Mouse (Mus musculus) neural tube, embryonic 11.5 days (tissue): Measurements from ENCODE around the gene Ankrd33. TPM values are rescaled to one million over a fixed set of nuclear protein-coding genes. Genes with fewer than 3 reads are reported as not detected.

Source experiments
- ATAC-seq: fragments of 200-750 bp; cut with Nextera tagmentation; 2 replicates; pipeline ENCODE4 v1.8.0; 2017; ENCODE audit warnings: moderate number of reproducible peaks, mild to moderate bottlenecking, moderate TSS enrichment, moderate library complexity; ENCODE audit not compliant: insufficient read depth, low FRiP score, low TSS enrichment
- DNase-seq: peaks from one replicate; pipeline ENCODE4 v3.0.0-alpha.2; 2015; ENCODE audit warnings: low spot score
- H3K27ac ChIP-seq: fragments of 300-500 bp; sonication (generic); 2 replicates; pipeline ENCODE4 v1.5.1; 2014; ENCODE audit warnings: low read depth, mild to moderate bottlenecking, low read length
- H3K27me3 ChIP-seq: fragments of 300-500 bp; sonication (generic); 2 replicates; pipeline ENCODE4 v1.6.1; 2014; ENCODE audit warnings: mild to moderate bottlenecking, low read length, mixed read lengths; ENCODE audit not compliant: control insufficient read depth, insufficient read depth
- H3K36me3 ChIP-seq: fragments of 300-500 bp; sonication (generic); 2 replicates; pipeline ENCODE4 v1.6.1; 2014; ENCODE audit warnings: mild to moderate bottlenecking, low read length, moderate library complexity, mixed read lengths; ENCODE audit not compliant: control insufficient read depth, insufficient read depth
- H3K4me1 ChIP-seq: fragments of 300-500 bp; sonication (generic); 2 replicates; pipeline ENCODE4 v1.6.1; 2014; ENCODE audit warnings: low read length, mixed read lengths; ENCODE audit not compliant: control insufficient read depth, insufficient read depth
- H3K4me2 ChIP-seq: fragments of 300-500 bp; sonication (generic); 2 replicates; pipeline ENCODE4 v1.6.1; 2014; ENCODE audit warnings: low read depth, mild to moderate bottlenecking, moderate library complexity
- H3K4me3 ChIP-seq: fragments of 300-500 bp; sonication (generic); 2 replicates; pipeline ENCODE4 v1.5.1; 2014; ENCODE audit warnings: low read depth, low read length
- H3K9ac ChIP-seq: fragments of 300-500 bp; sonication (generic); 2 replicates; pipeline ENCODE4 v1.6.1; 2014; ENCODE audit warnings: mild to moderate bottlenecking, low read length
- H3K9me3 ChIP-seq: fragments of 300-500 bp; sonication (generic); 2 replicates; pipeline ENCODE4 v1.6.1; 2016; ENCODE audit warnings: low read length; ENCODE audit not compliant: control insufficient read depth
- WGBS: fragments of 180-500 bp; shearing (Covaris S2); extraction: QIAGEN DNeasy Blood & Tissue Kit; methylation state at CpG from one replicate; pipeline ENCODE4 v1.1.7; 2014; 5-methylcytosine and 5-hydroxymethylcytosine counted together
- polyA plus RNA-seq: library from polyadenylated mRNA; unstranded; fragments of >200 nt; fragmentation: Nextera tagmentation; extraction: Ambion mirVana; gene quantifications from 2 replicates; pipeline ENCODE4 v1.2.1, GENCODE M21; 2014

Gene Ankrd33
- polyA plus RNA-seq, 1 experiment from 2014 or later, result not detected

GRCm38 (mm10) chr15:101092829-101093648 is 22.5 kb upstream of the Ankrd33 start:
- ATAC-seq (peak; percentile 92), DNase-seq (peak; percentile 90)
- H3K27me3 ChIP-seq, result peaks cover 3% of the 10 kb centered on the region; the same call in 1 of the 2 replicates
- peaks cover 26% of the 10 kb centered on the region for H3K4me1 ChIP-seq
- H3K27ac ChIP-seq, result peak overlapping the region; percentile 86
- no peaks in the 10 kb centered on the region for H3K36me3 ChIP-seq
- no peak overlapping the region for H3K4me3 ChIP-seq
- peak overlapping the region; percentile 29 for H3K9ac ChIP-seq
- H3K9me3 ChIP-seq, result no peaks in the 10 kb centered on the region
- peak overlapping the region; percentile 28 for H3K4me2 ChIP-seq
- WGBS, result 5% methylated on average over 25 of the region's 25 CpGs

DNA sequence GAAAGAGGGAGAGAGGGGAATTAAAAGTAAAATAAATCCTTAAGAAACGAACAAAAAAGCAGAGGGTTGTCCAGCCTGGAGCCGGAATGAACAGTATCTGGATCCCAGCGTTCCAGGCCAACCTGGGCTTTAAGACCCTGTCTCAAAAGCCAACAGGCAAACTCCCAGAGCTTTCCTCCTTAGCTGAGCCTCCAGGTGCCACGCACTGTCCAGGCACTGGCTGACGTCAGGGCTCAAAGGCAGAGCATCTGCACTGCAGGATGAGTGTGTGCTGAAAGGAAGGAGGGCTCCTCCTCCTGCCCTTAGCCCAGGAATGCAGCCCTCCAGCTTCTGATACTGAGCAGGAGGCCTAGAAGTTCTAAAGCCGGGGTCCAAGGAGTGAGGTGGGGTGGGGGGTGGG is 21.6 kb upstream of the Ankrd33 start:
- H3K27me3 ChIP-seq, result peaks cover 3% of the 10 kb centered on the region; the same call in 1 of the 2 replicates
- WGBS, result 33% methylated on average over 6 of the region's 6 CpGs
- no peak for ATAC-seq
- no peaks in the 10 kb centered on the region for H3K36me3 ChIP-seq
- H3K4me2 ChIP-seq, result no peak overlapping the region
- DNase-seq, result no peak
- H3K9ac ChIP-seq, result no peak overlapping the region
- no peaks in the 10 kb centered on the region for H3K9me3 ChIP-seq
- peak overlapping the region; percentile 53; the same call in 1 of the 2 replicates for H3K27ac ChIP-seq
- peaks cover 31% of the 10 kb centered on the region for H3K4me1 ChIP-seq
- no peak overlapping the region for H3K4me3 ChIP-seq

DNA sequence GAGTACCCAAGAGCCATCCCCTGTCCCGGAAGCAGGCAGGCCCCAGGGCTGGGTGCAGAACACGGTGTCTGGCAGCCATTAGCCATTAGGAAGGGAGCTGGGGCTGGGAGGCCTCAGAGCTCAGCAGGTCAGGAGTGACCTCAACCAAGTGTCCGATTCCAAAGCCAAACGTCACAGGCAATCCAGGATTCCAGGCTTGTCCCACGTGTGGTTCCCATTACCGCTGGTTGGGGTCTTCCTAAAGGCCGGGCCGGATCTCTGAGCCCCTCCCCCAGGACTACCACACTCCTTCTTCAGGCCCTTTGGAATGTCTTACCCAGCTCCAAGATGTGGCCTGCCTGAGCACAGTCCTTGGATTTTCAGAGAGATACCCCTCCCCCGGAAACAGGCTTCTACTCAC is 20.6 kb upstream of the Ankrd33 start:
- Histone ChIP-seq H3K4me3 (no peak overlapping the region), H3K27me3 (peaks cover 3% of the 10 kb centered on the region; the same call in 1 of the 2 replicates), H3K9ac (no peak overlapping the region), H3K4me2 (no peak overlapping the region), H3K27ac (no peak overlapping the region), H3K9me3 (no peaks in the 10 kb centered on the region), H3K36me3 (no peaks in the 10 kb centered on the region), H3K4me1 (peaks cover 33% of the 10 kb centered on the region)
- ATAC-seq, result no peak
- no peak for DNase-seq
- WGBS, result 43% methylated on average over 9 of the region's 9 CpGs

DNA sequence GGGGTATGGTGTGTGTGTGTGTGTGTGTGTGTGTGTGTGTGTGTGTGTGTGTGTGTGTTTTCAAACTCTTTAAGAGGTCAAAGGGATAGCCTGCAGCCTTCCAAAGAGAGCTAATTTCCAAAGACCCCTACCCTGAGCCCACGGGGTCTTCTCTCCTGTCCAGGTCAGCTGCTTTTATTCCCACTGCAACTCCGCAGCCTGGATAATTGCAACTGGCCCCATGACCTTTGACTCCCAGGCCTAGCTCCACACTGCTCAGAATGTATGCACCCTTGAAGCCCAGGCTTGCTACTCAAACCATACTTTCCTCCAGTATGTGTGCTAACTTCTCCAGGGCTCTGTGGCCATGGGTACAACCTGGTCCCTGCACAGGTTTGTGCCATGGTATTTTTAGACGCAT is 20.2 kb upstream of the Ankrd33 start:
- peaks cover 3% of the 10 kb centered on the region; the same call in 1 of the 2 replicates for H3K27me3 ChIP-seq
- 27% methylated on average over 3 of the region's 3 CpGs for WGBS
- no peaks in the 10 kb centered on the region for H3K36me3 ChIP-seq
- no peaks in the 10 kb centered on the region for H3K9me3 ChIP-seq
- H3K4me2 ChIP-seq, result no peak overlapping the region
- no peak overlapping the region for H3K9ac ChIP-seq
- H3K4me3 ChIP-seq, result no peak overlapping the region
- peaks cover 33% of the 10 kb centered on the region for H3K4me1 ChIP-seq
- DNase-seq, result no peak
- no peak for ATAC-seq
- H3K27ac ChIP-seq, result no peak overlapping the region

DNA sequence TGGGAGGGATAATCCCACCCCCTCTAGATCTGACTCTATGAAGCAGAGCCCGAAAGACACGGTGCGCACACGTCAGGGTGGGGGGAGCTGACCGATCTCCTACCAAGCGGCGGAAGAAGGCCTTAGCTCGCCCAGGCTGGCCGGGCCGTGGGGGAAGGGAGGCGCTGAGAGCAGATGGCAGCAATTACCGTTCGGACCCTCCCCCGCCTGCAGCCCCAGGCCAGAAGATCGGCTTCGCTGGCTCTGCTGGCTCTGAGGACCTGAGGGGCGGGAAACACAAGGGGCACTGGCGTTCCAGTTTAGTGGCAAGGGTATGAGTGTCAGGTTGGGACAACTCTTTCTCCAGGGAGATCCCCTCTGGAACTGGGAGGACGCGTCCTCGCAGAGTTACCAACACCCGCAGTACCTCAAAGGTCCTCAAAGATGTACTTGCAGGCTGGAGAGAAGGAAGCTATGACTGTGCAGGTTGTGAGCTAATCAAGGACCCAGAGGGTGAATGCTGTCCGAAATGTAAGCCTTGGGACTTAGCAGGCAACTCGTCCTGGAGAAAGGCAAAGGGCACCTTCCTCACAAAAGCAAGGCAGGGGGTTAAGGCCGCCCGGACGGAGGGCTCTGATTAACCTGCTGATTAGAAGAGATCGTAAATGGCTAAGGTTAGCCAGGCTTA is 17.4 kb upstream of the Ankrd33 start:
- ATAC-seq (peak; percentile 33), DNase-seq (peak; percentile 88)
- Histone ChIP-seq H3K9ac (peak overlapping the region; percentile 29), H3K4me1 (peaks cover 33% of the 10 kb centered on the region), H3K36me3 (no peaks in the 10 kb centered on the region), H3K27me3 (peaks cover 3% of the 10 kb centered on the region; the same call in 1 of the 2 replicates), H3K9me3 (no peaks in the 10 kb centered on the region), H3K4me3 (no peak overlapping the region), H3K27ac (peak overlapping the region; percentile 67), H3K4me2 (peak overlapping the region; percentile 32)
- WGBS, result 2% methylated on average over 28 of the region's 28 CpGs

DNA sequence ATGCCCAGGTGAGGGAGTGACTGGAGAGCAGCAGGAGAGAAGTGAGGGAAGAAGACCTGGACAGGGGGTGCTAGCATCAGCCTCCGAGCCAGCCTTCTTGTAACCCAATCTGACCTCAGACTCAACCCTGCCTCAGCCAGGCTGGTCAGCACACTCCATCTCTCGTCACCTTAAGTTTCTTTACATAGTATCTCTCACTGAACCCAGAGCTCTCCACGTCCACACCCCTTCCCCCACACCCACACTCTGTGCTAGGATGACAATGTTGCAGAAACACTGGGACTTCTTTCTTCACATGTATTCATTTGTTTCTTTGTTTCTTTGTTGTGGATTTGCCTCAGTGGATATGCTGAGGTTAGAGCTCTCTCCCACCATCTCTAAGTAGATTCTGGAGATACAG is 14.6 kb upstream of the Ankrd33 start:
- H3K9me3 ChIP-seq, result no peaks in the 10 kb centered on the region
- WGBS, result 72% methylated on average over 3 of the region's 3 CpGs
- no peak overlapping the region for H3K4me3 ChIP-seq
- no peaks in the 10 kb centered on the region for H3K27me3 ChIP-seq
- DNase-seq (no peak), ATAC-seq (no peak)
- no peak overlapping the region for H3K27ac ChIP-seq
- no peaks in the 10 kb centered on the region for H3K36me3 ChIP-seq
- H3K4me2 ChIP-seq, result no peak overlapping the region
- H3K9ac ChIP-seq, result no peak overlapping the region
- H3K4me1 ChIP-seq, result peaks cover 28% of the 10 kb centered on the region

DNA sequence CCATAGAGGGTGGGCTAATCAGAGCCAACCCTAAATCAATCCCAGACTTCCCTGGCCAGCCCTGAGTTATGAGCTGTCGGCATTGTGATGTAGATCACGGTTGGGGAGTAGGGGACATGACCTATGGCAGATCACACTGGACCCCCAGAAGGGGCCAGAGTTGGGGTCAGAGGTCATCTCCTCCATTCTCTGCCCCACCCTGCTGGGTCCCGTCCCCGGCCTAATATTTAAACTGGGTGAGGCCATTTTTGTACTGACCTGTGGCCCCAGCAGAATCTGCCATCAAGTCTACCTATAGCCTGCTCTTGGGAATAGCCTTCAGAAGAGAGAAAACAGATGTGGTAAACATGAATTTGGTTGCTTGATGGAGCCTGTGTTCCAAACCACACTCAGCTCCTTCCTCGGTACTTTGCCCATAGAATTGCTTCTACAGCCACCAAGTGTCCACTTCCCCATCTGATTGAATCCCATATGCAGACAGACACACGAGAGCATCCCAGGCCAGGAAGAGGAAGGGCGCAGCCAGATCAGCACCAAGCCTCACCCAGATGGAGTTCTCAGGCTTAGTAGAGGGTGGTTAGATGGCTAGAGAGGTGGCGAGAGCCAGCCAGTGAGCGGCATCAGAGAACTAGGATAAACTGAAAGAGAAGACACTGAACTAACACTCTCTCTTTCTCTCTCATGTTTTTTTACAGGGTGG is 11.8 kb upstream of the Ankrd33 start:
- Histone ChIP-seq H3K9me3 (no peaks in the 10 kb centered on the region), H3K27ac (no peak overlapping the region), H3K4me3 (no peak overlapping the region), H3K27me3 (no peaks in the 10 kb centered on the region), H3K36me3 (no peaks in the 10 kb centered on the region), H3K4me2 (no peak overlapping the region), H3K9ac (no peak overlapping the region), H3K4me1 (peaks cover 20% of the 10 kb centered on the region)
- 60% methylated on average over 9 of the region's 9 CpGs for WGBS
- DNase-seq, result no peak
- no peak for ATAC-seq

DNA sequence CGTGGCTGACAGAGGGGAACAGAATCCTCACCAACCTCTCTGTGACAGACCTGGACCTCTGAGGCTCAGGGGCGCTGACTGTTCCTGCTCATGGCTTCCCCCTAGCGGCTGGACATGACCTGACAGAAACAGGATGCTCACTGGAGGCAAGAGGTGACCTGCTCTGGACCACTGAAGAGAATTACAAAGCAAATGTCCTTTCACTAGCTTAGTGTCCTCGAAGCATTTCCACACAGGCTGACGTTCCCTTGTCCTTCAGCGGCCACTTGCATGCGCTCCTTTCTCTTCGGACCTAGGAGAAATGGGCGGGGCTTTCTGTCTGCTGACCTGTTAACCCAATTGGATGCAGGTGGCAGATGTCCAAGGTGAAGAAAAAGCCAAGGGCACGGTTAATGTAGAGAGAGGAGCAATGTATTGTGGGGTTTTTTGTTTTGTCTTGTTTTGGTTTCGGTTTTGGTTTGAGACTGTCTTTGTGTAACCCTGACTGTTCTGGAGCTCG is 10.0 kb upstream of the Ankrd33 start:
- Histone ChIP-seq H3K27ac (no peak overlapping the region), H3K9ac (no peak overlapping the region), H3K4me1 (peaks cover 17% of the 10 kb centered on the region), H3K27me3 (no peaks in the 10 kb centered on the region), H3K36me3 (no peaks in the 10 kb centered on the region), H3K4me2 (no peak overlapping the region), H3K4me3 (no peak overlapping the region), H3K9me3 (no peaks in the 10 kb centered on the region)
- ATAC-seq (peak; percentile 38; the same call in 1 of the 2 replicates), DNase-seq (peak; percentile 86)
- 20% methylated on average over 12 of the region's 12 CpGs for whole genome bisulfite sequencing
